Comparison of ENCODE assay signal across 8 mouse cellular contexts in genomic region chr13:119691958-119692357, GRCm38 (mm10). TPM values are rescaled to one million over a fixed set of nuclear protein-coding genes. Genes with fewer than 3 reads are reported as not detected.
DNase-seq lines count a peak whose midpoint lies in the region; ATAC-seq and TF ChIP-seq lines count a peak whose summit lies in the region.
"Not testable (repeated sequence)": the region's sequence is repeated elsewhere in the genome, so short reads cannot be mapped to it uniquely, and the experiment has no call there.

No protein-coding gene starts in this region.

- peaks cover 54% of the 10 kb centered on the region for H3K79me2 ChIP-seq in CH12.LX (replicated peaks; ENCODE audit: control insufficient read depth, extremely low read depth, insufficient read depth, poor library complexity, severe bottlenecking)

- peaks cover 11 to 47% of the 10 kb centered on the region in 2 experiments; a peak in 3 of 4 replicates for H3K4me1 ChIP-seq in CH12.LX (ENCODE audit: control insufficient read depth in 1 of 2, insufficient read depth in 2 of 2)
- H3K4me1 ChIP-seq in embryonic facial prominence, embryonic 14.5 days (ENCODE audit: control insufficient read depth, insufficient read depth, low read length): not testable (repeated sequence)
- H3K4me1 ChIP-seq in hindbrain, embryonic 13.5 days (replicated peaks): peaks cover 58% of the 10 kb centered on the region
- H3K4me1 ChIP-seq in kidney, embryonic 16.5 days (ENCODE audit: insufficient read depth, low read length): peaks cover 25% of the 10 kb centered on the region
- H3K4me1 ChIP-seq in liver, embryonic 12.5 days: peaks cover 40% of the 10 kb centered on the region
- peaks cover 21% of the 10 kb centered on the region for H3K4me1 ChIP-seq in midbrain, embryonic 11.5 days (ENCODE audit: control insufficient read depth, insufficient read depth, low read length)
- H3K4me1 ChIP-seq in neural tube, embryonic 15.5 days: peaks cover 61% of the 10 kb centered on the region

- TF ChIP-seq CTCF in CH12.LX (conservative IDR thresholded peaks at IDR 0.05 in 1 of 2, IDR thresholded peaks at IDR 0.05 in 1 of 2; ENCODE audit: low read depth in 2 of 2, low read length in 2 of 2); gastrocnemius, adult 2 months (IDR thresholded peaks at IDR 0.05): not testable (repeated sequence)

- TF ChIP-seq RAD21 in CH12.LX (IDR thresholded peaks at IDR 0.05; ENCODE audit: low read depth, low read length): not testable (repeated sequence)

- not testable (repeated sequence) for TF ChIP-seq EP300 in CH12.LX (IDR thresholded peaks at IDR 0.05; ENCODE audit: low read length)

- peak overlapping the region in 2 of 3 experiments; percentile 81 to 97 for H3K4me3 ChIP-seq in CH12.LX (replicated peaks in 1 of 3; ENCODE audit: low read depth in 2 of 3, low read length in 2 of 3, poor library complexity in 1 of 3)
- peak overlapping the region; percentile 78 for H3K4me3 ChIP-seq in embryonic facial prominence, embryonic 14.5 days (ENCODE audit: low read depth, low read length)
- peak overlapping the region; percentile 97 for H3K4me3 ChIP-seq in gastrocnemius, adult 2 months
- peak overlapping the region; percentile 96 for H3K4me3 ChIP-seq in hindbrain, embryonic 13.5 days
- H3K4me3 ChIP-seq in kidney, embryonic 16.5 days (ENCODE audit: low read length): peak overlapping the region; percentile 97
- H3K4me3 ChIP-seq in liver, embryonic 12.5 days: peak overlapping the region; percentile 94
- H3K4me3 ChIP-seq in midbrain, embryonic 11.5 days (ENCODE audit: low read depth, low read length): peak overlapping the region; percentile 78
- peak overlapping the region; percentile 78 for H3K4me3 ChIP-seq in neural tube, embryonic 15.5 days (replicated peaks)

- ATAC-seq in embryonic facial prominence, embryonic 14.5 days (ENCODE audit: low read depth); hindbrain, embryonic 13.5 days (ENCODE audit: low FRiP score); kidney, embryonic 16.5 days (ENCODE audit: low FRiP score, low TSS enrichment); liver, embryonic 12.5 days; midbrain, embryonic 11.5 days (ENCODE audit: low FRiP score); neural tube, embryonic 15.5 days (ENCODE audit: low FRiP score): not testable (repeated sequence)

- DNase-seq in CH12.LX (ENCODE audit: extremely low read depth); embryonic facial prominence, embryonic 14.5 days (ENCODE audit: low spot score); gastrocnemius, adult 2 months; midbrain, embryonic 11.5 days (ENCODE audit: low spot score, missing footprints): not testable (repeated sequence)

- H3K9ac ChIP-seq in CH12.LX (ENCODE audit: insufficient read depth, low read depth): peak overlapping the region; percentile 53; the same call in 1 of the 2 replicates
- H3K9ac ChIP-seq in embryonic facial prominence, embryonic 14.5 days (ENCODE audit: low read depth, low read length): peak overlapping the region; percentile 92
- H3K9ac ChIP-seq in hindbrain, embryonic 13.5 days: peak overlapping the region; percentile 98
- not testable (repeated sequence) for H3K9ac ChIP-seq in kidney, embryonic 16.5 days (replicated peaks; ENCODE audit: low read length)
- peak overlapping the region; percentile 90; the same call in 1 of the 2 replicates for H3K9ac ChIP-seq in liver, embryonic 12.5 days
- H3K9ac ChIP-seq in midbrain, embryonic 11.5 days (ENCODE audit: low read length): peak overlapping the region; percentile 88; the same call in 1 of the 2 replicates
- H3K9ac ChIP-seq in neural tube, embryonic 15.5 days (replicated peaks): peak overlapping the region; percentile 91

- 76% methylated on average over 3 of the region's 3 CpGs for WGBS in embryonic facial prominence, embryonic 14.5 days
- WGBS in hindbrain, embryonic 13.5 days: 65% methylated on average over 3 of the region's 3 CpGs
- WGBS in kidney, embryonic 16.5 days: 60% methylated on average over 3 of the region's 3 CpGs
- WGBS in liver, embryonic 12.5 days (ENCODE audit: insufficient replicate concordance): 75% methylated on average over 3 of the region's 3 CpGs
- 82% methylated on average over 3 of the region's 3 CpGs for WGBS in midbrain, embryonic 11.5 days
- 59% methylated on average over 3 of the region's 3 CpGs for WGBS in neural tube, embryonic 15.5 days

- in situ Hi-C loops in CH12.LX (cut with MboI; ENCODE audit: low pct_ligation_motif_present, low pct_unique_long_range_greater_than_20kb, low sequenced_read_pairs): not testable (repeated sequence)

- H3K27ac ChIP-seq in CH12.LX (ENCODE audit: insufficient read depth, low read depth); embryonic facial prominence, embryonic 14.5 days (replicated peaks; ENCODE audit: low read depth, low read length); gastrocnemius, adult 2 months; hindbrain, embryonic 13.5 days; kidney, embryonic 16.5 days (ENCODE audit: low read length); liver, embryonic 12.5 days; midbrain, embryonic 11.5 days (ENCODE audit: low read depth, low read length); neural tube, embryonic 15.5 days (replicated peaks): not testable (repeated sequence)

- peaks cover 0 to 12% of the 10 kb centered on the region in 2 experiments for H3K36me3 ChIP-seq in CH12.LX (replicated peaks in 1 of 2; ENCODE audit: control insufficient read depth in 1 of 2, insufficient read depth in 1 of 2, low read length in 1 of 2)
- H3K36me3 ChIP-seq in embryonic facial prominence, embryonic 14.5 days (ENCODE audit: control insufficient read depth, insufficient read depth, low read length); hindbrain, embryonic 13.5 days; kidney, embryonic 16.5 days (ENCODE audit: insufficient read depth, low read length); liver, embryonic 12.5 days; midbrain, embryonic 11.5 days (ENCODE audit: control insufficient read depth, insufficient read depth, low read length); neural tube, embryonic 15.5 days: not testable (repeated sequence)

- H3K27me3 ChIP-seq in CH12.LX (replicated peaks); embryonic facial prominence, embryonic 14.5 days (replicated peaks; ENCODE audit: control insufficient read depth, insufficient read depth, low read length); hindbrain, embryonic 13.5 days; kidney, embryonic 16.5 days (ENCODE audit: insufficient read depth, low read length); liver, embryonic 12.5 days (replicated peaks); midbrain, embryonic 11.5 days (ENCODE audit: control insufficient read depth, insufficient read depth, low read length); neural tube, embryonic 15.5 days (replicated peaks): not testable (repeated sequence)

- TF ChIP-seq POLR2A in CH12.LX (IDR thresholded peaks at IDR 0.05; ENCODE audit: low read depth, low read length): not testable (repeated sequence)

- H3K9me3 ChIP-seq in CH12.LX (replicated peaks; ENCODE audit: low read length); embryonic facial prominence, embryonic 14.5 days (ENCODE audit: control insufficient read depth, low read length); hindbrain, embryonic 13.5 days; kidney, embryonic 16.5 days (ENCODE audit: low read length); liver, embryonic 12.5 days (replicated peaks); midbrain, embryonic 11.5 days (ENCODE audit: control insufficient read depth, low read length); neural tube, embryonic 15.5 days (replicated peaks): not testable (repeated sequence)

- intact Hi-C loops in gastrocnemius, adult 2 months (cut with DNase I): loop anchor here (2.0 kb wide), 1 partner anchor 99 kb away; the partner anchor contains the start of gene Zfp131

- peak overlapping the region; percentile 95 for H3K4me2 ChIP-seq in CH12.LX (ENCODE audit: insufficient read depth, low read depth, poor library complexity, severe bottlenecking)
- peak overlapping the region; percentile 84 for H3K4me2 ChIP-seq in embryonic facial prominence, embryonic 14.5 days (ENCODE audit: low read depth, low read length)
- peak overlapping the region; percentile 86 for H3K4me2 ChIP-seq in hindbrain, embryonic 13.5 days
- peak overlapping the region; percentile 63 for H3K4me2 ChIP-seq in kidney, embryonic 16.5 days (replicated peaks; ENCODE audit: low read depth, low read length)
- H3K4me2 ChIP-seq in liver, embryonic 12.5 days: peak overlapping the region; percentile 77
- H3K4me2 ChIP-seq in midbrain, embryonic 11.5 days: peak overlapping the region; percentile 63
- peak overlapping the region; percentile 75 for H3K4me2 ChIP-seq in neural tube, embryonic 15.5 days

- dilution Hi-C loops in CH12.LX (cut with MboI; ENCODE audit: extremely low pct_ligation_motif_present, extremely low pct_unique_long_range_greater_than_20kb, low sequenced_read_pairs): not testable (repeated sequence)

TF ChIP-seq in CH12.LX, 34 proteins besides CTCF, POLR2A, EP300 and RAD21:
- 0 out of 2 replicates have a peak, but pooled peaks have one; percentile 1 for TF ChIP-seq SIN3A (IDR thresholded peaks at IDR 0.05; ENCODE audit: low read length)

RNA-seq across cellular contexts. Expression of gene Hmgcs1, which starts 1.8 kb away (rescaled TPM):
- total RNA-seq in CH12.LX (2012; rRNA removed): 57.6 and 61.2 TPM in 2 replicates
- total RNA-seq in CH12.LX (2014; rRNA removed): 175 and 225 TPM in 2 replicates
- polyA plus RNA-seq in CH12.LX (2012; ENCODE audit: insufficient read length, low read depth): 105 and 119 TPM in 2 replicates
- polyA plus RNA-seq in embryonic facial prominence, embryonic 14.5 days (2014; fragmentation: Nextera tagmentation; extraction: Ambion mirVana): 123 and 141 TPM in 2 replicates
- 10 to 100 TPM; 23.6 to 31.9 TPM for total RNA-seq in gastrocnemius, adult 2 months (2021)
- polyA plus RNA-seq in hindbrain, embryonic 13.5 days (2015; fragmentation: Nextera tagmentation; extraction: Ambion mirVana): 423 and 434 TPM in 2 replicates
- polyA plus RNA-seq in kidney, embryonic 16.5 days (2015; fragmentation: Nextera tagmentation; extraction: Ambion mirVana): 202 and 204 TPM in 2 replicates
- 105 and 111 TPM in 2 replicates for polyA plus RNA-seq in liver, embryonic 12.5 days (2016; fragmentation: Nextera tagmentation; extraction: Ambion mirVana)
- polyA plus RNA-seq in midbrain, embryonic 11.5 days (2014; fragmentation: Nextera tagmentation; extraction: Ambion mirVana): 516 and 569 TPM in 2 replicates
- 443 and 497 TPM in 2 replicates for polyA plus RNA-seq in neural tube, embryonic 15.5 days (2015; fragmentation: Nextera tagmentation; extraction: Ambion mirVana)
